Mouse (Mus musculus) heart, embryonic 16.5 days (tissue): ENCODE results near the gene Gstm5. TPM values are rescaled to one million over a fixed set of nuclear protein-coding genes. Genes with fewer than 3 reads are reported as not detected.

Experiments
- polyA plus RNA-seq: library from polyadenylated mRNA; unstranded; fragments of >200 nt; fragmentation: Nextera tagmentation; extraction: Ambion mirVana; gene quantifications from 2 replicates; pipeline ENCODE4 v1.2.1, GENCODE M21; 2015

The Gstm5 gene
- polyA plus RNA-seq, 1 experiment from 2014 or later, result 118 TPM

Other genes with a start within 250 kb of the Gstm5 start
- gene Ahcyl1, start 199.3 kb upstream of the Gstm5 start, polyA plus RNA-seq, result 51.9 and 53.2 TPM in 2 replicates
- 8.8 and 10.2 TPM in 2 replicates for gene Csf1, start 135.4 kb upstream of the Gstm5 start, polyA plus RNA-seq
- gene Eps8l3, start 18.6 kb upstream of the Gstm5 start, polyA plus RNA-seq, result 0.64 TPM in 1 of 2 replicates, not detected in the other
- 26.8 and 28.1 TPM in 2 replicates for gene Gstm7, start 36.0 kb downstream of the Gstm5 start, polyA plus RNA-seq
- 11.7 and 12.2 TPM in 2 replicates for gene Gstm6, start 47.9 kb downstream of the Gstm5 start, polyA plus RNA-seq
- 0.12 and 0.22 TPM in 2 replicates for gene Gstm3, start 73.5 kb downstream of the Gstm5 start, polyA plus RNA-seq
- 79.3 and 81.3 TPM in 2 replicates for gene Gstm2, start 90.6 kb downstream of the Gstm5 start, polyA plus RNA-seq
- 111 and 113 TPM in 2 replicates for gene Gstm1, start 122.2 kb downstream of the Gstm5 start, polyA plus RNA-seq
- 16.6 and 17.6 TPM in 2 replicates for gene Gstm4, start 149.1 kb downstream of the Gstm5 start, polyA plus RNA-seq
- 27.1 and 29.2 TPM in 2 replicates for gene Ampd2, start 190.8 kb downstream of the Gstm5 start, polyA plus RNA-seq
- 0.71 and 0.79 TPM in 2 replicates for gene Gnat2, start 197.0 kb downstream of the Gstm5 start, polyA plus RNA-seq